Mouse (Mus musculus) heart, adult 9 months (tissue): Measurements from ENCODE around the gene Specc1l.
"Not testable (repeated sequence)": the region's sequence is repeated elsewhere in the genome, so short reads cannot be mapped to it uniquely, and the experiment has no call there.

Experiments
- DNase-seq, 2 experiments: peaks; one replicate each; pipeline ENCODE4 v3.0.0; 2022; ENCODE audit warnings: low spot score in 2 of 2

The Specc1l gene

GRCm38 (mm10) chr10:75352541-75352940 is 140.7 kb downstream of the Specc1l start:
- no peak for DNase-seq

- DNase-seq = not testable (repeated sequence)
Measured at GRCm38 (mm10) chr10:75353838-75354241, 142.0 kb downstream of the Specc1l start.

DNA sequence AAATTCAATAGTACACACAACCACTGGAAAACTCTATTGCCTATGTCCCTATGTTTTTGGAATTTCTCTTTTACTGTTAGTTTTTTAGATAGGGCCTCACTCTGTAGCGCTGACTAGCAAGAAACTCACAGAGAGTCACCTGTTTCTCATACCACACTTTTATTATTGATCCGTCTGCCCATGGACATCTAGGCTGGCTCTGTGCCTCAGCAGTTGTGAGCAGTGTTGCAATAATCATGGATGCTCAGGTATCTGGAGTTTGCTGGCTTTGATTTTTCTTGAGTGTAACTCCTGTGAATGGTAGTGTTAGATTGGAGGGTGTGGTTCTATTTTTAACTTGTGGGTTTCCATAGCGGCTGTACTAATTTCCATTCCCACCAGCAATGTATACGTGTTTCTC is 143.5 kb downstream of the Specc1l start:
- DNase-seq = no peak
